In the genomic region with DNA sequence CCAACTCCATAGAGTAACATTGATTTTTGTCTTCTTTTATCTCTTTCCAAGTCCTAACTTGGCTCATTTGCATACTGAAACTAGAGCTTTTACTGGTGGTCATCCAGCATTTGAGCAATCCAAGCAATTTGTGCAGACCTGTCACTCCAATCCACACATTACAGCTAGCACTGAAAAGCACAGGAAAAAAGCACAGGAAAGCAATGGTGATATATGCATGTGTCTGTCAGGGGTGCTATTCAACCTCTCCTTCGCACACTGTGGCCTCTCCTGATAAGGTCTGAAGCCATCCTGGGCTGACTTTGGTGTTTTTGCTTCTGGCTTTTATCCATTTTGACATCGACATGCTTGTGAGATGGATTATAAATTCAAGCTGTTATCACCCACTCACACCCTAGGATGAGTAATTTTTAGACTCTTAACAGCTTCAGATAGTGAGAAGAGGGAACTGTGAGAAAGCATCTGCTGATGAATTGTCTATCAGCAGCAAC, we compare ENCODE assay signal across 12 mouse cellular contexts.
DNase-seq lines count a peak whose midpoint lies in the region; ATAC-seq and TF ChIP-seq lines count a peak whose summit lies in the region.
"Had no signal": no experiment of that assay in that cellular context is flagged by ENCODE, and none has a peak within 500 bp of the region (broad histone marks: within the 10 kb centered on the region; RNA-seq: fewer than 3 reads in every experiment).

No protein-coding gene starts in this region.

- no peak overlapping the region for H3K4me3 ChIP-seq in hindbrain, embryonic 16.5 days (ENCODE audit: low read length)
- H3K4me3 ChIP-seq in hindbrain, embryonic 11.5 days (ENCODE audit: low read depth, low read length) = no peak overlapping the region
- H3K4me3 ChIP-seq in lung, adult 2 months (replicated peaks; ENCODE audit: extremely low read depth, low read depth, low read length) = no peak overlapping the region
- H3K4me3 ChIP-seq in stomach, embryonic 15.5 days (replicated peaks) = no peak overlapping the region
- H3K4me3 ChIP-seq: limb, embryonic 15.5 days had no signal

- no peaks in the 10 kb centered on the region for H3K27me3 ChIP-seq in hindbrain, embryonic 16.5 days (replicated peaks; ENCODE audit: control insufficient read depth, insufficient read depth, low read length)
- no peaks in the 10 kb centered on the region for H3K27me3 ChIP-seq in hindbrain, embryonic 11.5 days (ENCODE audit: control insufficient read depth, insufficient read depth, low read length)
- no peaks in the 10 kb centered on the region for H3K27me3 ChIP-seq in stomach, embryonic 15.5 days (replicated peaks)
- H3K27me3 ChIP-seq: limb, embryonic 15.5 days had no signal

- no peaks in the 10 kb centered on the region for H3K36me3 ChIP-seq in hindbrain, embryonic 16.5 days (ENCODE audit: control insufficient read depth, insufficient read depth, low read length)
- H3K36me3 ChIP-seq in hindbrain, embryonic 11.5 days (ENCODE audit: control insufficient read depth, insufficient read depth, low read length) = no peaks in the 10 kb centered on the region
- H3K36me3 ChIP-seq in stomach, embryonic 15.5 days = no peaks in the 10 kb centered on the region
- H3K36me3 ChIP-seq: G1E; limb, embryonic 15.5 days had no signal

- no peaks in the 10 kb centered on the region for H3K9me3 ChIP-seq in hindbrain, embryonic 16.5 days (ENCODE audit: control insufficient read depth, low read length)
- no peaks in the 10 kb centered on the region for H3K9me3 ChIP-seq in hindbrain, embryonic 11.5 days (ENCODE audit: control insufficient read depth, low read length)
- H3K9me3 ChIP-seq in stomach, embryonic 15.5 days = no peaks in the 10 kb centered on the region
- H3K9me3 ChIP-seq: G1E; limb, embryonic 15.5 days had no signal

- TF ChIP-seq POLR2A in lung, adult 2 months (IDR thresholded peaks at IDR 0.05; ENCODE audit: borderline replicate concordance, extremely low read depth, low read depth, low read length) = no peak

- no peak overlapping the region for H3K9ac ChIP-seq in hindbrain, embryonic 16.5 days (ENCODE audit: low read depth, low read length)
- no peak overlapping the region for H3K9ac ChIP-seq in hindbrain, embryonic 11.5 days (ENCODE audit: low read depth, low read length)
- H3K9ac ChIP-seq in stomach, embryonic 15.5 days = no peak overlapping the region
- H3K9ac ChIP-seq: limb, embryonic 15.5 days had no signal

- H3K27ac ChIP-seq in hindbrain, embryonic 16.5 days (ENCODE audit: low read depth, low read length) = no peak overlapping the region
- no peak overlapping the region for H3K27ac ChIP-seq in hindbrain, embryonic 11.5 days (ENCODE audit: low read depth, low read length)
- H3K27ac ChIP-seq in stomach, embryonic 15.5 days = no peak overlapping the region; the same call in 1 of the 2 replicates
- H3K27ac ChIP-seq: limb, embryonic 15.5 days had no signal

- H3K4me2 ChIP-seq in hindbrain, embryonic 16.5 days (ENCODE audit: low read length) = no peak overlapping the region
- no peak overlapping the region for H3K4me2 ChIP-seq in hindbrain, embryonic 11.5 days (replicated peaks; ENCODE audit: low read depth, low read length)
- H3K4me2 ChIP-seq in stomach, embryonic 15.5 days = no peak overlapping the region
- H3K4me2 ChIP-seq: limb, embryonic 15.5 days had no signal

- TF ChIP-seq CTCF in lung, adult 2 months (IDR thresholded peaks at IDR 0.05; ENCODE audit: insufficient read depth, low read length) = no peak

- 69% methylated on average over 2 of the region's 2 CpGs for WGBS in hindbrain, embryonic 16.5 days
- WGBS in hindbrain, embryonic 11.5 days = 80% methylated on average over 2 of the region's 2 CpGs
- 29% methylated on average over 2 of the region's 2 CpGs for WGBS in lung, adult 2 months
- 19% methylated on average over 2 of the region's 2 CpGs for WGBS in stomach, embryonic 15.5 days

- no peaks in the 10 kb centered on the region for H3K4me1 ChIP-seq in hindbrain, embryonic 16.5 days (ENCODE audit: control insufficient read depth, insufficient read depth, low read depth, low read length)
- no peaks in the 10 kb centered on the region for H3K4me1 ChIP-seq in hindbrain, embryonic 11.5 days (replicated peaks; ENCODE audit: control insufficient read depth, insufficient read depth, low read length)
- no peaks in the 10 kb centered on the region for H3K4me1 ChIP-seq in lung, adult 2 months (ENCODE audit: control insufficient read depth, insufficient read depth, low read length)
- no peaks in the 10 kb centered on the region for H3K4me1 ChIP-seq in stomach, embryonic 15.5 days
- H3K4me1 ChIP-seq: limb, embryonic 15.5 days had no signal

- ATAC-seq in hindbrain, embryonic 16.5 days = 0 out of 2 replicates have a peak, but pooled peaks have one; percentile 37
- no peak for ATAC-seq in hindbrain, embryonic 11.5 days (ENCODE audit: low FRiP score)
- peak; percentile 60; the same call in 1 of the 2 replicates for ATAC-seq in stomach, embryonic 15.5 days (ENCODE audit: insufficient read depth, low FRiP score, low read depth)
- no peak for ATAC-seq in cerebellum, adult (ENCODE audit: insufficient number of reproducible peaks, low FRiP score, low TSS enrichment)
- ATAC-seq: inflammation-experienced regulatory T-cells, adult 6 months had no signal

- DNase-seq in hindbrain, embryonic 11.5 days (ENCODE audit: low spot score) = no peak
- peak; percentile 6 for DNase-seq in lung, postnatal 10 days
- DNase-seq in lung, adult 2 months = no peak
- DNase-seq in layer of hippocampus, adult 9-11 months = peak; percentile 29
- DNase-seq: adrenal gland, postnatal 10 days; gastrocnemius, postnatal 25 days had no signal

Comparison
In these comparisons a context has a peak if more than half of its experiments do, and no peak if none do; other contexts are left out.
1. ATAC-seq: peak in hindbrain, embryonic 16.5 days (single experiment) and stomach, embryonic 15.5 days (single experiment); none in hindbrain, embryonic 11.5 days (single experiment) and cerebellum, adult (single experiment).
2. DNase-seq: peak in lung, postnatal 10 days (single experiment) and layer of hippocampus, adult 9-11 months (single experiment); none in hindbrain, embryonic 11.5 days (single experiment) and lung, adult 2 months (single experiment).